Mouse (Mus musculus) layer of hippocampus, postnatal 10 days (tissue): Measurements from ENCODE around the gene Cttn. TPM values are rescaled to one million over a fixed set of nuclear protein-coding genes. Genes with fewer than 3 reads are reported as not detected.
A peak's percentile ranks its signal among the peaks of the same experiment; 100 is the strongest.

Source experiments
- DNase-seq, 2 experiments: peaks; one replicate each; pipeline ENCODE4 v3.0.0; 2021; ENCODE audit warnings: low spot score in 2 of 2
- total RNA-seq, 2 experiments: library from RNA; stranded (reverse); gene quantifications; 2 replicates each; pipeline ENCODE4 v1.2.3; 2021

Gene Cttn
- total RNA-seq, 2 experiments from 2014 or later: 151 to 164 TPM

GRCm38 (mm10) chr7:144449637-144450570 lies 20.9 kb downstream of the Cttn start:
- peak; percentile 91 to 93 for DNase-seq

DNA sequence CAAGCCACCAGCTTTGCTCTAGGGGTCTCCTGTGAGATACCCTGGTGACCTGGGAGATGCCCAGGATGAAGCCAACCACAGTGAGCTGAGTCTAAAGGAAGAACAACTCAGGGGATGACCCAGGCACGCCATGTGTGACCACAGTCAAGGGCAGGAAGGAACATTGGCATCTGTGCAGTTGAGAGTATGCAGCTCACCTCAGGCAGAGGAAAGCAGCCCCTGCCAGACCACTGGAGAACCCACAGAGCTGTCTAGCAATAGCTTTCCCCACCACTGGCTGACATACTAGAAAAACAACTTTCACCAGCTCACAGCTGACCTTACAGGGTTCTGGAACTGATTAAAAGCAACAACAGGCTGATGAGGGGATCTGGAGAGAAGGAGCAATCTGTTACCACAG lies 22.6 kb downstream of the Cttn start:
- DNase-seq: no peak

DNA sequence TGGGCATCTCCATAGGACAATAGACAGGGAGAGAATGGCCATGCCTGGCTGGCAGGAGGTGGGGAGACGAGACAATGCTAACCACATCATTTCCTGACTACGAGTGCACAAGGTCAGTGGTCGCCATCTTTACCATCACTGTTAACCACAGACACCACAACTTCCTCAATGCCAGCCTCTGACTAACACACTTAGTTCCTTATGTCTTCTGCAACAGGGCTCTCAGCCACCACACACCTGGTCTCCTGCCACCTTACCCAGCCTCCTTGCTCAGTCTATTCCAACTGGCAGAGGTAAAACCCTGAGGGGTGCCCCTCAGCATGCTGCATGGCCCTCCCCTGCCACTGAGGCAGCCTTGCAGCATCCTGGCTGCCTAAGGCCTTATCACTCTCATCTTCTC lies 23.7 kb downstream of the Cttn start:
- no peak for DNase-seq

DNA sequence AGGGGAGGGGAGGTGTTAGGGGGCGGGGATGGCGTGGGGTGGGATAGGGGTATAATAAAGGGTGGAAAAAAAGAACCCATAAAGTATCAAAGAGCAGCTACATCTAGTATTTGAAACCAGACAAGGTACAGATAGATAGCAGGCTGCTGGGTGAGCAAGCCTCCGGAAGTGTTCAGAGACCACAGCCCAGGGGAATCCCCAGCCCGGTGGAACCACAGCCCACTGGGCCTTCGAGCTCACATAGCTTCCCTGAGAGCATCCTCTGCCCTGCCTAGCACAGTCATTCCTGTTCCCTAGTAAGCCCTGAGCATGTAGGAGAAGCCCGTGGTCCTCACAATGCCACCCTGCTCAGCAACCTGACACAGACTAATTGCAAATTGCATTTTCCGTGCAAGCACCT lies 26.0 kb downstream of the Cttn start:
- DNase-seq: no peak

DNA sequence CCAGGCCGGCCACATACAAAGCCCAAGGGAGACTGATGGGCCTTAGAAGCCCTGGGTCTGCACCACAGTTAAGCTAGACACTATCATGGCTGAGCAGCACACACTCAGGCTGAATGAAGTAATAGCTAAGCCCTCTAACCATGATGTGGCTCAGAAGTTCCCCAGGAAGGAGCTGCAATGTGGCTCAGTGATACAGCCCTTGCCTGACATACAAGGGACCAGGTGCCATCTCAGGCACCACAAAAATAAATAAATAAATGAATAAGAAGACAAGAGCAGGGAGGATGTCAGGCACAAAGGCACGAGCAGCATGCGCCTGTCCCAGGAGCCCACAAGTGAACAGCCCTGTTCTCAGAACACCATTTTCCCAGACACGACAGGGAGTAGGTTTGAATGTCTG lies 28.8 kb downstream of the Cttn start:
- DNase-seq: no peak

DNA sequence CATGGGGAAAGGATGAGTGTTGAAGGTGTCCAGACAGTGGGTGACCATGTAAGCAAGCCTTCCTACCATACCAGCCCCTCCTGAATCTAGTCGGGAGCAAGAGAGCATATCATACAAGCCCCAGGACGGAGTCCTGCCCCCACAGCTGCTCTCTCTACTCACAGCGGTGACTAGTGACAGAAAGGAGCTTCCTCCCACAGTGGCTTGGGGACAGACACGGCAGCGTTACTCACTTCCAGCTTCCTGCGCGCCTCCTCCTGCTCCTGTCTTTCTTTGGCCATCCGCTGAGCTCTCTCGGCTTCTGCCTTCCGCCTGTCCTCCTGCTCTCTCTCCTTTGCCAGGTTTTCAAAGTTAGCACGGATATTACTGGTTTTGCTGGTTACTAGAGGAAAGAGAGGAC lies 29.3 kb downstream of the Cttn start:
- no peak for DNase-seq

- no peak for DNase-seq
Measured at GRCm38 (mm10) chr7:144438811-144439210, 32.0 kb downstream of the Cttn start.

GRCm38 (mm10) chr7:144432920-144433319 lies 37.9 kb downstream of the Cttn start:
- no peak for DNase-seq

GRCm38 (mm10) chr7:144427460-144427859 lies 43.3 kb downstream of the Cttn start:
- no peak for DNase-seq

- no peak for DNase-seq
Measured at GRCm38 (mm10) chr7:144426594-144426993, 44.2 kb downstream of the Cttn start.

DNA sequence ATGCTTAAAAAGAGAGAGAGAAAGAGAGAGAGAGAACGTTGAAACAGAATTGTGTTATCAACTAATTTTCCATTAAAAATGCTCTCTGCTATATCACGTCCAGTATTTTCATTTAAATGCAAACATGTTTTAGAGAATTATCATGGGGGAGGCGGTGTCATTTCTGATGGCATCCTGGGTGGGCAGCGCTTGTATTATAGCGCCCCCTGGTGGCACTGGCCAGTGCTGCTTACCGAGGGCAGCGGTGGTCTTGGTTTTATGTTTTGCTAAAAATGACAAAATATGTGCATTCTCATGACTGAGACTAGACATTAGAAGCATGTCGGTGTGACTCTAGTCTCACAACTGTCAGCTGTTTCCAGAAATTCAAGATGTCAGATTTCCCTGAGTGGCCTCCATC lies 44.9 kb downstream of the Cttn start:
- DNase-seq: peak; percentile 76 to 85

DNA sequence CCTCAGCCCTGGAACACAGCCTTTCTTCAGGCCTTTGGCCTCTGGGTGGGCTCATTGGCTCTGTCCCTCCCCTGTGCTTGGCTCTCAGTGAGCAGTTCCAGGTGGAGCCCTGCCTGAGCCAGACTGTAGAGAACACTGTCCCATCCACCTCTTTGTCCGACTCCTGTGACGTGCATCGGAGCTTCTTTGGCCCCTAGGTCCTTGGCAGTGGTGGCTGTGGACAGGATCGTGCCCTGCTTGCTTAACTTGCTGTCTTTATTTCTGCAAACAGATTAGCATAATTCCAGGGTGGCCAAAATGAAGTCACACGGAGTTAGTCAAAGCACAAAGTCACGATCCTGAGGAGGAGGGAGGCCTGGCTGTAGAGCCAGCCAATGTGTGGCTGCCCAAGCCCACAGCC lies 49.3 kb downstream of the Cttn start:
- DNase-seq: no peak

DNA sequence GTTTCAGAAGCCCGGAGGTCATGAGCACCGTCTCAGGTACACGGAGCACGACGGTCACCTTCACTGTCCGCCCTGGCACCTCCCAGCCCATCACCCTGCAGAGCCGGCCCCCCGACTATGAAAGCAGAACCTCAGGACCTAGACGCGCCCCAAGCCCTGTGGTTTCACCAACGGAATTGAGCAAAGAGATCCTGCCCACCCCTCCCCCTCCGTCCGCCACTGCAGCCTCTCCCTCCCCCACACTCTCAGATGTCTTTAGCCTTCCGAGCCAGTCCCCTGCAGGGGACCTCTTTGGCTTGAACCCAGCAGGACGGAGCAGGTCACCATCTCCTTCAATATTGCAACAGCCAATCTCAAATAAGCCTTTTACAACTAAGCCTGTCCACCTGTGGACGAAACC lies 50.3 kb downstream of the Cttn start:
- no peak for DNase-seq

DNA sequence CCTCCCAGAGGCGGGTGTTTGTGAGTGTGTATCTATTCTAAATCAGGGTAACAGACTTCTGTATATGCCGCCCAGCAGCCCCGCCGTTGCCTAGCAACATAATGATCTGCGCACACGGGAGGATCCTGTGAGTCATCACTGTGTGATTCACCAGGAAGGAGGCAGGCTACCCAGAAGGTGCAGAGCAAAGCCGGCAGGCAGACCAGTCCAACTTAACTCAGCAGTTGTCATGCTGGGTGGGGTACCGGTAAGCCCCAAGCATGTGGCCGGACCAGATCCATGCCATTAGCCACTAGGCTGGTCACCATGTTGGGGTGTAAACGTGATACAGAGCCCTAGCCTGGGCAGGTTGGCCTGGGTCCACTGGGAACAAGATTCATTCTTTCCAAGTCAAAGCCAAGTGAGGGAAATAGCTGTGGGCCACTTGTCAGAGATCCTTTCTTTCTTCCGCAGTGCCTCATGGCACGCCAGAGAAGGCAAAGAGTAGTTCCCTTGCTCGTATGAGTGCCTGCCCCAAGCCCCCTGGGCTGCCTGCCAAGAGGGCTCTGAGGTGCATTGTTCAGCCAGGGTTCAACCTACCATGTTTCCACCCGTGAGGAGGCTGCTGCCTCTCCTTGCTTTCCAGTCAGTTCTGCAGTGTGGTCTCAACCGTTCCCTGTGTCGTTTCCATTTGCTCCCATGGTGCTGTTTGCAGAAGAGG lies 53.0 kb downstream of the Cttn start:
- peak; percentile 56 to 66 for DNase-seq

DNA sequence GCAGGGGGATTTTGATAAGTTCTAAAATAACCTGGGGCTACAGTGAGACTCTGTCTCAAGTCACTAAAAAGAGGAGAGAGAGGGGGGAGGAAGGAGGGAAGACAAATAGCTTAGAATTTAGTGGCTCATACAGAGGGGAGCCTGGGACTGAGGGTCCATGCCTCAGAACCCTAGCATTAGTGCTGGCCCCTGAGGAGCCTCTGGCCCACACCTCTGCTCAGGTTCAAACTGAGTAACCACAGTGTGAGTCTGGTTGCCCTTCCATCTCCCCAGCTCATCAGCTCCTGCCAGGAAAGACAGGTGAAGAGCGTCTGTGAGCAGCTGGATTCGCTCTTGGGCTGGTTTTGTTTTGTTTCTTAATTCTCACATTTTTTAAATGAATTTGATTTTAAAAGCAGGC lies 53.6 kb downstream of the Cttn start:
- no peak for DNase-seq

- DNase-seq: no peak
Measured at GRCm38 (mm10) chr7:144415795-144416194, 55.0 kb downstream of the Cttn start.

DNA sequence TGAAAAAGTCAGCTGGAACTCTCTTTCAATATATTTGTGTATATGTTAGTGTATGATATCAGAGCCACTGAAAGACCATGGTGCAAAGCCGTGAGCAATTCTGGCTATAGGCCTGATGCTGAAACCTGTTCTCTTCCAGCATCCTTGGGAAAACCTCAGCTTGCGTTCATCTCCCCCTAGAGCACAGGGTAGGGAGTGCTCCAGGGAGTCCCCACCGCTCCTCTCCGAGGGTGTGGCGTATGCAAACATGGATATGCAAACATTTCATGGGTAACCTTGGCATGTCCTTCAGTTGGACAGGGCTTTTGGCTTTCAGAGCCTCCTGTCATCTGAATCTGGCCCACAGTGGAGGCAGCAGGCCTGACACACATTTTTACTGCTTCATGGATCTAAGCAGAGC lies 56.2 kb downstream of the Cttn start:
- DNase-seq: no peak

DNA sequence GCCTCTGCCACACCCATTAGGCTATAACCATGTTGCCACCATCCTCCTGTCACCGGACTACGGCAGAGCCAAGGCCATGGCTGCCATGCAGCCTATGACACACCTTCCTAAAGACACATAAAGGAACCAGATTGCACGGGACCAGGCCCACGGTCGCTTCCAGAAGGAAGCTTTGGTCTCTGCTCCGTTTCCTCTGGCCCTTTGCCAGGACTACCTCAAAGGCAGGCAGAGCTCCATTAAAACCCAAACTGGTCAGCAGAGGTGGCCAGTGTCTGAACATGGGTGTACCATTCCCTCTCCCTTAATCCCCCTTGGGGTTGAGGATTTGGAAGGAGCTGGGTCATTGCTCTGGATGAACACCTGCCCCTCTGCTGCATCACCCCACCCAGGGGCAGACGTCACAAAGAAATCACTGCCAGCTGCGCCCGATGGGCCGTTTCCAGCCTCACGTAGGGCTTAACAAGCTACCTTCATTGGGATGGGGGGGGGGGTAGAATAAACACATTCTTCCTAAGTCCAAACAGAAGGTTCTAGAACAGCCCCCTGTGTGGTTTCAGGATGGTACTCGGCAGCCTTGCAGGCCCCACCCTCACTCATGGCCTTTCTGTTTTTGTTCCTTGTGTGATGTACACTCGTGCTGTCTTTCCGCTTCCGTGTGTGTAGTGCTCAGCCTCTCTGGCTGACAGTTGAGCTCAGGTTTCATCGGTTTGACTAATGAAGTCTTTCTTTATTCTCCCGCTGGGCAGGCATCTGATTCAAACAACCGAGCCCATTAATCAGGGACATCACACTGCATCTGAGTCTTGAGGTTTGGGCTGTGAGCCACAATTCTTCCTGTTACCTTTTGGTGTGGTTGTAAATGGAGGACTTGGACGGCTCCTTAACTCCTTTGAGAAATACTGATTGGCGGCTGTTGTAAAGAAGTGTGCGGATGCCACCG lies 58.6 kb downstream of the Cttn start:
- no peak for DNase-seq

DNA sequence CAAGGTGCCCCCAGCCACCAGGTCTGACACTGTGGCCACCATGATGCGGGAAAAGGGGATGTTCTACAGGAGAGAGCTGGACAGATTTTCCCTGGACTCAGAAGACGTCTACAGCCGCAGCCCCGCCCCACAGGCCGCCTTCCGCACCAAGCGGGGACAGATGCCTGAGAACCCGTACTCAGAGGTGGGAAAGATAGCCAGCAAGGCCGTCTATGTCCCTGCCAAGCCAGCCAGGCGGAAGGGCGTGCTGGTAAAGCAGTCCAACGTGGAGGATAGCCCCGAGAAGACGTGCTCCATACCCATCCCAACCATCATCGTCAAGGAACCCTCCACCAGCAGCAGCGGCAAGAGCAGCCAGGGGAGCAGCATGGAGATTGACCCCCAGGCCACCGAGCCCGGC lies 61.1 kb downstream of the Cttn start:
- no peak for DNase-seq

- DNase-seq: no peak
Measured at GRCm38 (mm10) chr7:144408464-144409000, 62.3 kb downstream of the Cttn start.

GRCm38 (mm10) chr7:144407675-144408074 lies 63.1 kb downstream of the Cttn start:
- DNase-seq: no peak
